Mouse (Mus musculus) ES-E14 (cell line): Measurements from ENCODE around the gene Rex1bd. TPM values are rescaled to one million over a fixed set of nuclear protein-coding genes. Genes with fewer than 3 reads are reported as not detected.

Source experiments
- DNase-seq: peaks from one replicate; pipeline ENCODE4 v3.0.0-alpha.2; 2013; ENCODE audit warnings: low read depth, low spot score
- H3K27ac ChIP-seq: 2 replicates; pipeline ENCODE4 v1.5.1; 2012; ENCODE audit warnings: low read depth, mild to moderate bottlenecking, low read length, moderate library complexity, mixed read lengths; ENCODE audit not compliant: poor library complexity, insufficient read depth, severe bottlenecking
- H3K36me3 ChIP-seq: 2 replicates; pipeline ENCODE4 v1.6.1; 2012; ENCODE audit warnings: mild to moderate bottlenecking, low read length, moderate library complexity, mixed read lengths; ENCODE audit not compliant: control insufficient read depth, poor library complexity, insufficient read depth, severe bottlenecking
- H3K4me1 ChIP-seq, 2 experiments: fragments of 150-350 bp in 1 of 2; sonication (generic) in 1 of 2; 2 replicates each; pipeline ENCODE4 v1.6.1; 2012; ENCODE audit warnings: low read length in 2 of 2, mild to moderate bottlenecking in 1 of 2, mixed read lengths in 1 of 2; ENCODE audit not compliant: control insufficient read depth in 2 of 2, insufficient read depth in 2 of 2, poor library complexity in 1 of 2
- H3K4me3 ChIP-seq, 2 experiments: fragments of 150-350 bp in 1 of 2; sonication (generic) in 1 of 2; 2 replicates each; pipeline ENCODE4 v1.5.1; 2012; ENCODE audit warnings: low read length in 2 of 2, low read depth in 1 of 2, mild to moderate bottlenecking in 1 of 2, mixed read lengths in 1 of 2; ENCODE audit not compliant: insufficient read depth in 1 of 2, poor library complexity in 1 of 2, severe bottlenecking in 1 of 2
- H3K9ac ChIP-seq: 2 replicates; pipeline ENCODE4 v1.6.1; 2012; ENCODE audit warnings: low read depth, mild to moderate bottlenecking, low read length, mixed read lengths; ENCODE audit not compliant: poor library complexity, insufficient read depth, severe bottlenecking
- H3K9me3 ChIP-seq: fragments of 150-350 bp; sonication (generic); 2 replicates; pipeline ENCODE4 v1.6.1; 2012; ENCODE audit warnings: low read depth, mild to moderate bottlenecking, low read length; ENCODE audit not compliant: control insufficient read depth, insufficient read depth
- CHD2 ChIP-seq: IDR thresholded peaks from 2 replicates; pipeline ENCODE4 v1.6.1; 2014; ENCODE audit warnings: mild to moderate bottlenecking, low read depth, low read length, inconsistent platforms
- HCFC1 ChIP-seq: IDR thresholded peaks from 2 replicates; pipeline ENCODE4 v1.6.1; 2012; ENCODE audit warnings: low read length, inconsistent platforms, borderline replicate concordance; ENCODE audit not compliant: insufficient read depth
- MAFK ChIP-seq: IDR thresholded peaks from 2 replicates; pipeline ENCODE4 v1.6.1; 2014; ENCODE audit warnings: mild to moderate bottlenecking, low read depth, low read length, inconsistent platforms; ENCODE audit not compliant: insufficient read depth
- ZC3H11A ChIP-seq: IDR thresholded peaks from 2 replicates; pipeline ENCODE4 v1.6.1; 2012; ENCODE audit warnings: low read depth, mild to moderate bottlenecking, inconsistent platforms, low read length, borderline replicate concordance
- ZNF384 ChIP-seq: IDR thresholded peaks from 2 replicates; pipeline ENCODE4 v1.6.1; 2012; ENCODE audit warnings: low read depth, low read length, inconsistent platforms
- in situ Hi-C, 2 experiments: fragments of 600-800 bp; cut with MboI; formaldehyde crosslinking; loops; one replicate each; pipeline ENCODE4 v1.15.1; 2025; ENCODE audit warnings: low sequenced_read_pairs in 2 of 2, inconsistent platforms in 1 of 2; ENCODE audit not compliant: unreplicated experiment in 2 of 2
- total RNA-seq: library from RNA; depleted of rRNA; stranded (reverse); fragments of 300-350 nt; gene quantifications from 2 replicates; pipeline ENCODE4 v1.2.3, GENCODE M21; 2012

Gene Rex1bd
- total RNA-seq, 1 experiment = 130 TPM

GRCm38 (mm10) chr8:70493692-70494415 lies 12.7 kb downstream of the Rex1bd start:
- in situ Hi-C loops = no loop called here
- H3K27ac ChIP-seq = no peak overlapping the region

GRCm38 (mm10) chr8:70492664-70493640 lies 13.6 kb downstream of the Rex1bd start, which contains the start of gene Crlf1:
TSS of gene Crlf1 (plus strand) at chr8:70493158.
- Histone ChIP-seq H3K4me3 (peak within 1 kb of the TSS; percentile 43 to 69), H3K27ac (no peak within 1 kb of the TSS), H3K36me3 (no peaks in the 10 kb centered on the region), H3K9me3 (no peaks in the 10 kb centered on the region), H3K4me1 (peaks cover 5 to 30% of the 10 kb centered on the region in 2 experiments; a peak in 2 of 4 replicates), H3K9ac (peak within 1 kb of the TSS; percentile 26; the same call in 1 of the 2 replicates)
- TF ChIP-seq ZC3H11A (no peak), CHD2 (no peak), MAFK (no peak), ZNF384 (no peak), HCFC1 (no peak)
- DNase-seq = no peak
- in situ Hi-C loops = no loop called here

More at GRCm38 (mm10) chr8:70493692-70494415, 12.7 kb downstream of the Rex1bd start:
- DNase-seq = no peak
- Histone ChIP-seq H3K4me3 (peak overlapping the region; percentile 38 to 69; a peak in 2 of 4 replicates), H3K9me3 (no peaks in the 10 kb centered on the region), H3K36me3 (no peaks in the 10 kb centered on the region), H3K4me1 (peaks cover 3 to 28% of the 10 kb centered on the region in 2 experiments; a peak in 2 of 4 replicates), H3K9ac (no peak overlapping the region)
- TF ChIP-seq MAFK = no peak

- Histone ChIP-seq H3K9ac (no peak overlapping the region), H3K4me1 (peaks cover 7 to 39% of the 10 kb centered on the region in 2 experiments; a peak in 2 of 4 replicates), H3K36me3 (no peaks in the 10 kb centered on the region), H3K27ac (no peak overlapping the region), H3K4me3 (no peak overlapping the region), H3K9me3 (no peaks in the 10 kb centered on the region)
- in situ Hi-C loops = no loop called here
- TF ChIP-seq ZC3H11A = no peak
- TF ChIP-seq ZNF384 = no peak
- TF ChIP-seq HCFC1 = no peak
- TF ChIP-seq MAFK = no peak
- no peak for TF ChIP-seq CHD2
- no peak for DNase-seq
Measured at GRCm38 (mm10) chr8:70490880-70491495, 15.6 kb downstream of the Rex1bd start.

GRCm38 (mm10) chr8:70490061-70490879 lies 16.3 kb downstream of the Rex1bd start:
- Histone ChIP-seq H3K36me3 (no peaks in the 10 kb centered on the region), H3K4me3 (no peak overlapping the region), H3K4me1 (peaks cover 7 to 38% of the 10 kb centered on the region in 2 experiments; a peak in 2 of 4 replicates), H3K9me3 (no peaks in the 10 kb centered on the region), H3K27ac (no peak overlapping the region), H3K9ac (no peak overlapping the region)
- DNase-seq = no peak
- TF ChIP-seq ZC3H11A = no peak
- no peak for TF ChIP-seq CHD2
- TF ChIP-seq HCFC1 = no peak
- TF ChIP-seq ZNF384 = no peak
- no peak for TF ChIP-seq MAFK
- in situ Hi-C loops = no loop called here
